Mouse (Mus musculus) limb, embryonic 14.5 days (tissue): ENCODE measurements around the gene Twsg1. TPM values are rescaled to one million over a fixed set of nuclear protein-coding genes. Genes with fewer than 3 reads are reported as not detected.

Source experiments
- ATAC-seq: fragments of 200-750 bp; cut with Nextera tagmentation; 2 replicates; pipeline ENCODE4 v1.8.0; 2017; ENCODE audit warnings: low read depth, moderate number of reproducible peaks, moderate TSS enrichment; ENCODE audit not compliant: low FRiP score
- DNase-seq: peaks from one replicate; pipeline ENCODE4 v3.0.0-alpha.2; 2015; ENCODE audit warnings: low spot score
- H3K27ac ChIP-seq: fragments of 300-500 bp; sonication (generic); replicated peaks from 2 replicates; pipeline ENCODE4 v1.5.1; 2014; ENCODE audit warnings: low read depth, mild to moderate bottlenecking, low read length, moderate library complexity, mixed read lengths
- H3K27me3 ChIP-seq: fragments of 300-500 bp; sonication (generic); 2 replicates; pipeline ENCODE4 v1.6.1; 2014; ENCODE audit warnings: low read length, mixed read lengths; ENCODE audit not compliant: control insufficient read depth, insufficient read depth
- H3K36me3 ChIP-seq: fragments of 300-500 bp; sonication (generic); 2 replicates; pipeline ENCODE4 v1.6.1; 2014; ENCODE audit warnings: mild to moderate bottlenecking, low read length, moderate library complexity, mixed read lengths; ENCODE audit not compliant: control insufficient read depth, insufficient read depth
- H3K4me1 ChIP-seq: fragments of 300-500 bp; sonication (generic); 2 replicates; pipeline ENCODE4 v1.6.1; 2014; ENCODE audit warnings: antibody characterized with exemption, low read length, mixed read lengths; ENCODE audit not compliant: control insufficient read depth, insufficient read depth
- H3K4me2 ChIP-seq: fragments of 300-500 bp; sonication (generic); replicated peaks from 2 replicates; pipeline ENCODE4 v1.6.1; 2014; ENCODE audit warnings: low read depth, mild to moderate bottlenecking, low read length, moderate library complexity; ENCODE audit not compliant: severe bottlenecking
- H3K4me3 ChIP-seq: fragments of 300-500 bp; sonication (generic); replicated peaks from 2 replicates; pipeline ENCODE4 v1.5.1; 2014; ENCODE audit warnings: low read length
- H3K9ac ChIP-seq: fragments of 300-500 bp; sonication (generic); 2 replicates; pipeline ENCODE4 v1.6.1; 2014; ENCODE audit warnings: mild to moderate bottlenecking, low read depth, low read length, moderate library complexity; ENCODE audit not compliant: severe bottlenecking
- H3K9me3 ChIP-seq: fragments of 300-500 bp; sonication (generic); 2 replicates; pipeline ENCODE4 v1.6.1; 2016; ENCODE audit warnings: low read length; ENCODE audit not compliant: control insufficient read depth
- POLR2A ChIP-seq: fragments of 200-500 bp; IDR thresholded peaks from 2 replicates; pipeline ENCODE4 v1.8.0; 2012; ENCODE audit warnings: inconsistent platforms, mild to moderate bottlenecking, moderate library complexity, borderline replicate concordance; ENCODE audit not compliant: insufficient read depth, insufficient read length; ENCODE audit errors: extremely low read depth
- WGBS: fragments of 180-500 bp; shearing (Covaris S2); extraction: QIAGEN DNeasy Blood & Tissue Kit; methylation state at CpG from one replicate; pipeline ENCODE4 v1.1.7; 2014; 5-methylcytosine and 5-hydroxymethylcytosine counted together
- polyA plus RNA-seq, 2 experiments: library from polyadenylated mRNA; depleted of rRNA in 1 of 2; stranded (reverse) in 1 of 2; unstranded in 1 of 2; fragments of >200 nt; fragmentation: Nextera tagmentation in 1 of 2; extraction: Ambion mirVana in 1 of 2; gene quantifications; 2 replicates each; pipeline versions ENCODE4 v1.2.1 to v1.2.3; 2012 to 2014

Twsg1 gene
- polyA plus RNA-seq, 2 experiments = 91.8 to 158 TPM

- Histone ChIP-seq H3K4me1 (peaks cover 22% of the 10 kb centered on the region), H3K27ac (peak within 1 kb of the TSS; percentile 97), H3K9ac (peak within 1 kb of the TSS; percentile 83), H3K4me3 (peak within 1 kb of the TSS; percentile 91), H3K27me3 (no peaks in the 10 kb centered on the region), H3K4me2 (peak within 1 kb of the TSS; percentile 93), H3K9me3 (no peaks in the 10 kb centered on the region), H3K36me3 (no peaks in the 10 kb centered on the region)
- peak; percentile 19 for DNase-seq
- WGBS = 2% methylated on average over 14 of the region's 14 CpGs
- ATAC-seq = no peak
- TF ChIP-seq POLR2A = no peak
Observed at GRCm38 (mm10) chr17:65885697-65886529, 65.1 kb downstream of the Twsg1 start, which contains the start of gene Ralbp1. Gene Ralbp1 (minus strand): TSS chr17:65885798.

GRCm38 (mm10) chr17:65885398-65885696, 65.7 kb downstream of the Twsg1 start:
- H3K27me3 ChIP-seq = no peaks in the 10 kb centered on the region
- no peak for TF ChIP-seq POLR2A
- peaks cover 22% of the 10 kb centered on the region for H3K4me1 ChIP-seq
- H3K9ac ChIP-seq = peak overlapping the region; percentile 73
- DNase-seq (peak; percentile 46), ATAC-seq (no peak)
- peak overlapping the region; percentile 91 for H3K4me3 ChIP-seq
- peak overlapping the region; percentile 86 for H3K4me2 ChIP-seq
- 0% methylated on average over 11 of the region's 11 CpGs for whole genome bisulfite sequencing
- H3K36me3 ChIP-seq = no peaks in the 10 kb centered on the region
- H3K9me3 ChIP-seq = no peaks in the 10 kb centered on the region
- peak overlapping the region; percentile 97 for H3K27ac ChIP-seq

GRCm38 (mm10) chr17:65884691-65885397, 66.2 kb downstream of the Twsg1 start:
- WGBS = under 1% methylated on average over 59 of the region's 67 CpGs
- H3K27ac ChIP-seq = peak overlapping the region; percentile 97
- H3K4me3 ChIP-seq = peak overlapping the region; percentile 91
- H3K36me3 ChIP-seq = no peaks in the 10 kb centered on the region
- DNase-seq = peak; percentile 99
- TF ChIP-seq POLR2A = peak; percentile 64; the same call in 1 of the 2 replicates
- H3K4me1 ChIP-seq = peaks cover 22% of the 10 kb centered on the region
- H3K27me3 ChIP-seq = no peaks in the 10 kb centered on the region
- peak; percentile 98 for ATAC-seq
- H3K9me3 ChIP-seq = no peaks in the 10 kb centered on the region
- H3K9ac ChIP-seq = peak overlapping the region; percentile 83
- peak overlapping the region; percentile 93 for H3K4me2 ChIP-seq

GRCm38 (mm10) chr17:65884061-65884669, 66.9 kb downstream of the Twsg1 start:
- ATAC-seq (peak; percentile 21), DNase-seq (peak; percentile 26)
- WGBS = 0% methylated on average over 32 of the region's 56 CpGs

GRCm38 (mm10) chr17:65877026-65877425, 74.0 kb downstream of the Twsg1 start:
- peaks cover 7% of the 10 kb centered on the region; the same call in 1 of the 2 replicates for H3K4me1 ChIP-seq
- 55% methylated on average over 6 of the region's 6 CpGs for WGBS
- no peak for ATAC-seq
- H3K4me2 ChIP-seq = no peak overlapping the region
- no peak overlapping the region for H3K9ac ChIP-seq
- no peaks in the 10 kb centered on the region for H3K27me3 ChIP-seq
- H3K9me3 ChIP-seq = no peaks in the 10 kb centered on the region
- no peak for TF ChIP-seq POLR2A
- DNase-seq = no peak
- no peak overlapping the region for H3K27ac ChIP-seq
- H3K36me3 ChIP-seq = no peaks in the 10 kb centered on the region
- H3K4me3 ChIP-seq = no peak overlapping the region

More at GRCm38 (mm10) chr17:65884061-65884669, 66.9 kb downstream of the Twsg1 start:
- Histone ChIP-seq H3K4me1 (peaks cover 22% of the 10 kb centered on the region), H3K27ac (peak overlapping the region; percentile 76), H3K36me3 (no peaks in the 10 kb centered on the region), H3K27me3 (no peaks in the 10 kb centered on the region), H3K4me2 (peak overlapping the region; percentile 93), H3K9ac (peak overlapping the region; percentile 83), H3K9me3 (no peaks in the 10 kb centered on the region), H3K4me3 (peak overlapping the region; percentile 91)
- TF ChIP-seq POLR2A = no peak
